Mouse (Mus musculus) stomach, postnatal 0 days (tissue): ENCODE measurements around the gene Aff4. TPM values are rescaled to one million over a fixed set of nuclear protein-coding genes. Genes with fewer than 3 reads are reported as not detected.
"Not testable (repeated sequence)": the region's sequence is repeated elsewhere in the genome, so short reads cannot be mapped to it uniquely, and the experiment has no call there.

Experiments used
- ATAC-seq: fragments of 200-750 bp; cut with Nextera tagmentation; 2 replicates; pipeline ENCODE4 v1.8.0; 2017; ENCODE audit not compliant: low FRiP score, low TSS enrichment
- DNase-seq: peaks from one replicate; pipeline ENCODE4 v3.0.0-alpha.2; 2016; ENCODE audit warnings: low spot score
- H3K27ac ChIP-seq: fragments of 300-500 bp; sonication (generic); replicated peaks from 2 replicates; pipeline ENCODE4 v1.5.1; 2014; ENCODE audit warnings: mild to moderate bottlenecking, control low read depth
- H3K27me3 ChIP-seq: fragments of 300-500 bp; sonication (generic); 2 replicates; pipeline ENCODE4 v1.6.1; 2014; ENCODE audit warnings: low read length; ENCODE audit not compliant: control insufficient read depth, insufficient read depth
- H3K36me3 ChIP-seq: fragments of 300-500 bp; sonication (generic); 2 replicates; pipeline ENCODE4 v1.6.1; 2014; ENCODE audit warnings: low read length, mixed read lengths; ENCODE audit not compliant: control insufficient read depth, insufficient read depth
- H3K4me1 ChIP-seq: fragments of 300-500 bp; sonication (generic); replicated peaks from 2 replicates; pipeline ENCODE4 v1.6.1; 2014; ENCODE audit warnings: antibody characterized with exemption; ENCODE audit not compliant: control insufficient read depth, insufficient read depth
- H3K4me2 ChIP-seq: fragments of 300-500 bp; sonication (generic); replicated peaks from 2 replicates; pipeline ENCODE4 v1.6.1; 2014; ENCODE audit warnings: low read depth, mild to moderate bottlenecking, control low read depth, moderate library complexity
- H3K4me3 ChIP-seq: fragments of 300-500 bp; sonication (generic); 2 replicates; pipeline ENCODE4 v1.5.1; 2014; ENCODE audit warnings: low read depth, low read length, control low read depth
- H3K9ac ChIP-seq: fragments of 300-500 bp; sonication (generic); 2 replicates; pipeline ENCODE4 v1.6.1; 2014; ENCODE audit warnings: mild to moderate bottlenecking, low read length, control low read depth, mixed read lengths
- H3K9me3 ChIP-seq: fragments of 300-500 bp; sonication (generic); 2 replicates; pipeline ENCODE4 v1.6.1; 2016; ENCODE audit warnings: low read length; ENCODE audit not compliant: control insufficient read depth
- CTCF ChIP-seq: IDR thresholded peaks from 2 replicates; pipeline ENCODE4 v1.5.1; 2016; ENCODE audit warnings: antibody characterized with exemption, low read depth, mild to moderate bottlenecking, moderate library complexity
- EP300 ChIP-seq: optimal IDR thresholded peaks from 2 replicates; pipeline ENCODE3; 2016; ENCODE audit warnings: antibody characterized with exemption
- WGBS: fragments of 180-500 bp; shearing (Covaris S2); extraction: QIAGEN DNeasy Blood & Tissue Kit; methylation state at CpG from one replicate; pipeline ENCODE4 v1.1.7; 2014; 5-methylcytosine and 5-hydroxymethylcytosine counted together
- polyA plus RNA-seq: library from polyadenylated mRNA; unstranded; fragments of >200 nt; fragmentation: Nextera tagmentation; extraction: Ambion mirVana; gene quantifications from 2 replicates; pipeline ENCODE4 v1.2.1, GENCODE M21; 2015

Gene Aff4
- polyA plus RNA-seq, 1 experiment from 2014 or later: 28.5 TPM

GRCm38 (mm10) chr11:53332076-53332680 lies 18.5 kb upstream of the Aff4 start:
- TF ChIP-seq EP300 (no peak), CTCF (no peak)
- Histone ChIP-seq H3K4me3 (no peak overlapping the region), H3K4me1 (no peaks in the 10 kb centered on the region), H3K27ac (no peak overlapping the region), H3K9ac (no peak overlapping the region), H3K4me2 (no peak overlapping the region), H3K9me3 (no peaks in the 10 kb centered on the region), H3K27me3 (no peaks in the 10 kb centered on the region), H3K36me3 (peaks cover 8% of the 10 kb centered on the region)
- DNase-seq (no peak), ATAC-seq (no peak)
- 84% methylated on average over 14 of the region's 14 CpGs for WGBS

- H3K27ac ChIP-seq: no peak overlapping the region
- H3K4me1 ChIP-seq: no peaks in the 10 kb centered on the region
- no peaks in the 10 kb centered on the region for H3K9me3 ChIP-seq
- H3K9ac ChIP-seq: no peak overlapping the region
- H3K4me2 ChIP-seq: no peak overlapping the region
- no peak for TF ChIP-seq CTCF
- no peak for TF ChIP-seq EP300
- DNase-seq: no peak
- no peak overlapping the region for H3K4me3 ChIP-seq
- H3K27me3 ChIP-seq: no peaks in the 10 kb centered on the region
- 58% methylated on average over 3 of the region's 3 CpGs for WGBS
- ATAC-seq: peak; percentile 45; the same call in 1 of the 2 replicates
- H3K36me3 ChIP-seq: peaks cover 3% of the 10 kb centered on the region; the same call in 1 of the 2 replicates
Measured at GRCm38 (mm10) chr11:53335505-53336181, 15.0 kb upstream of the Aff4 start.

GRCm38 (mm10) chr11:53336182-53336571 lies 14.5 kb upstream of the Aff4 start:
- ATAC-seq (no peak), DNase-seq (no peak)
- no peaks in the 10 kb centered on the region for H3K27me3 ChIP-seq
- no peaks in the 10 kb centered on the region for H3K9me3 ChIP-seq
- H3K4me3 ChIP-seq: no peak overlapping the region
- H3K4me2 ChIP-seq: no peak overlapping the region
- H3K27ac ChIP-seq: no peak overlapping the region
- H3K4me1 ChIP-seq: no peaks in the 10 kb centered on the region
- TF ChIP-seq EP300 (no peak), CTCF (no peak)
- peaks cover 3% of the 10 kb centered on the region; the same call in 1 of the 2 replicates for H3K36me3 ChIP-seq
- no peak overlapping the region for H3K9ac ChIP-seq

- no peak for ATAC-seq
- Histone ChIP-seq H3K4me2 (no peak overlapping the region), H3K27ac (no peak overlapping the region), H3K4me1 (no peaks in the 10 kb centered on the region), H3K4me3 (no peak overlapping the region), H3K36me3 (peaks cover 3% of the 10 kb centered on the region; the same call in 1 of the 2 replicates), H3K9me3 (no peaks in the 10 kb centered on the region), H3K27me3 (no peaks in the 10 kb centered on the region), H3K9ac (no peak overlapping the region)
- TF ChIP-seq CTCF (no peak), EP300 (no peak)
- no peak for DNase-seq
- WGBS: 68% methylated on average over 1 of the region's 1 CpGs
Measured at GRCm38 (mm10) chr11:53336924-53337323, 13.7 kb upstream of the Aff4 start.

- no peaks in the 10 kb centered on the region for H3K27me3 ChIP-seq
- H3K4me3 ChIP-seq: no peak overlapping the region
- TF ChIP-seq EP300 (no peak), CTCF (no peak)
Measured at GRCm38 (mm10) chr11:53337684-53338083, 12.9 kb upstream of the Aff4 start.

GRCm38 (mm10) chr11:53341019-53341418 lies 9.6 kb upstream of the Aff4 start:
- not testable (repeated sequence) for H3K4me1 ChIP-seq, H3K4me2 ChIP-seq, H3K4me3 ChIP-seq, H3K27me3 ChIP-seq, H3K36me3 ChIP-seq, H3K9ac ChIP-seq, H3K9me3 ChIP-seq, DNase-seq
- TF ChIP-seq EP300: peak; percentile 28
- 54% methylated on average over 10 of the region's 10 CpGs for WGBS
- ATAC-seq: peak; percentile 74
- H3K27ac ChIP-seq: peak overlapping the region; percentile 70

More at GRCm38 (mm10) chr11:53337684-53338083, 12.9 kb upstream of the Aff4 start:
- no peak overlapping the region for H3K27ac ChIP-seq
- peaks cover 3% of the 10 kb centered on the region; the same call in 1 of the 2 replicates for H3K36me3 ChIP-seq
- H3K9ac ChIP-seq: no peak overlapping the region
- H3K4me2 ChIP-seq: no peak overlapping the region
- no peaks in the 10 kb centered on the region for H3K9me3 ChIP-seq
- ATAC-seq: no peak
- no peak for DNase-seq
- 70% methylated on average over 8 of the region's 8 CpGs for WGBS
- H3K4me1 ChIP-seq: no peaks in the 10 kb centered on the region
